Mouse (Mus musculus) C2C12 (cell line): ENCODE measurements around the gene Tmed1.

Source experiments
- CEBPB ChIP-seq: IDR thresholded peaks from one replicate; pipeline ENCODE4 v1.6.1; 2011; ENCODE audit warnings: low read depth, mild to moderate bottlenecking, control low read depth, moderate library complexity
- CTCF ChIP-seq: IDR thresholded peaks from one replicate; pipeline ENCODE4 v1.5.1; 2011; ENCODE audit not compliant: control insufficient read depth, insufficient read depth, insufficient read length
- FOSL1 ChIP-seq: IDR thresholded peaks from one replicate; pipeline ENCODE4 v1.8.0; 2011; ENCODE audit warnings: mild to moderate bottlenecking, low read length; ENCODE audit not compliant: poor library complexity, insufficient read depth, severe bottlenecking
- MAX ChIP-seq: IDR thresholded peaks from one replicate; pipeline ENCODE4 v1.6.1; 2011; ENCODE audit warnings: mild to moderate bottlenecking, control low read depth
- MYOD1 ChIP-seq: IDR thresholded peaks from one replicate; pipeline ENCODE4 v1.6.1; 2011; ENCODE audit warnings: low read depth; ENCODE audit not compliant: control insufficient read depth, insufficient read length
- MYOG ChIP-seq: IDR thresholded peaks from one replicate; pipeline ENCODE4 v1.6.1; 2011; ENCODE audit not compliant: control insufficient read depth, insufficient read length; ENCODE audit errors: extremely low read depth

DNA sequence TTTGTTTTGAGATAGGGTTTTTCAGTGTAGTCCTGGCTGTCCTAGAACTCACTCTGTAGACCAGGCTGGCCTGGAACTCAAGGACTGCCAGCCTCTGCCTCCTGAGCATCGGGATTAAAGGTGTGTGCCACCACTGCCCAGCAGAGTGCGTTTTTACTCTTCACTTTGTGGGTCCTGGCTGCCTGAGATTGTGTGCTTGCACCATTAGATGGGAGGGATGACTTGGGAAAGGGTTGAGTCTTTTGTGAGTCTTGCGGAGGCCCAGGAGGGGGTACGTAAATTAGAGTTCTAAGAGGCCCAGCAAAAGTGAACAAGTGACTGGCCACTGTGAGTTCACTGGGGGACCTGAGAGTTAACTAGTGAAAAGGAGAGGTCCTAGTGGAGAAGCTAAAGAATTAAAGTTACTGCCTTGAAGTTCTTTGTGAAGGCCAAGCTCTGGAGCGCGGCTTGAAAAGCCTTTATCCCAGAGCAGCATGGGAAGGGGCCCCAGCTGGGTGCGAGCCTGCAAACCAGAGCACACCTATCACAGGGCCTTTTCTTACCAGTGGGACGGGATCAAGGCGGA lies 35.4 kb upstream of the Tmed1 start:
- TF ChIP-seq CTCF (no peak), MYOD1 (no peak), FOSL1 (no peak), MAX (no peak), CEBPB (no peak), MYOG (no peak)
